Mouse (Mus musculus): ENCODE results near the gene Gm12845.

GRCm38 (mm10) chr4:117686354-117686753 lies 37.9 kb upstream of the Gm12845 start:
- no peak for TF ChIP-seq POLR2A (IDR thresholded peaks at IDR 0.05; ENCODE audit: insufficient read depth, low read length)
- TF ChIP-seq CTCF (IDR thresholded peaks at IDR 0.05; ENCODE audit: low read depth, low read length) = no peak

Data from ES-Bruce4 (cell line).